Mouse (Mus musculus) spleen, postnatal 4 days (tissue): Measurements from ENCODE around the gene Sik1.

Experiments
- DNase-seq, 2 experiments: peaks; one replicate each; pipeline ENCODE4 v3.0.0; 2022; ENCODE audit warnings: low spot score in 2 of 2

Sik1 gene

DNA sequence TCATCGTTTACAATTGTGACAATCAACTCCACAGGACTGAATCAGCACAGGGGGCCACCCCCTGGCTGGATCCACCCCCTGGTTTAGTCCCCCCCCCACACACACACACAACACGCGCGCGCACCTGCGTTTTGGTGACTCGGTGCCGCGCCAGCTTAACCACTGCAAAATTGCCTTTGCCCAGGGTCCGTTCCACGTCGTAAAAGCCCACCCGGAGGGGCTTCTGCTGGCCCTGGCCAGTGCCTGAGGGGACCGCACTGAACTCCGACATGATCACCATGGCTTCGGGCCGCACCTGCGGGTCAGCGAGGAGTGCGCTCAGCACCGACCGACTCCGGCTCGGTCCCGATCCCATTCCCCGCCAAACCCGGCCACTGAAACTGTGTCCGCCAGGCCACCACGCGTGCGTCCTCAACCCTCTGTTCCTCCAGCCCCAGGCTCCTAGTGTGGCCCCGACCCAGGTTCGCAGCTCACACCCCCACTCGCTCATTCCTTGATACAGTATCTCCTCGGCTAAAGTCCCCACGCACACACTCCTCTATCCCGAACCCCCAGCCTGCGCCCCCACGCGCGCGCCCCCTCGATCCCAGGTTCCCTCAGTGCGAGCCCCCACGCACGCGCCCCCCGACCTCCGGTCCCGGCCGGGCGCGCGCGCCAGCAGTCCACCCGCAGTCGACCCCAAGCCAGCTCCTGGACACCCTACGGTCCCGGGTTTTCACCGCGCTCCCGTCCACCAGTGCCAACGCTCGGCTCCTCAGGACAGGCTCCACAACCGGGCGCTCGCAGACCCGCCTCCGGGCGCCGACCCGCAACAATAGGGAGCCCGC lies 621 bp downstream of the Sik1 start:
- peak; percentile 50 to 81 for DNase-seq

GRCm38 (mm10) chr17:31853448-31854188 lies 2.0 kb downstream of the Sik1 start:
- DNase-seq: no peak

GRCm38 (mm10) chr17:31852782-31853447 lies 2.7 kb downstream of the Sik1 start:
- DNase-seq: no peak

DNA sequence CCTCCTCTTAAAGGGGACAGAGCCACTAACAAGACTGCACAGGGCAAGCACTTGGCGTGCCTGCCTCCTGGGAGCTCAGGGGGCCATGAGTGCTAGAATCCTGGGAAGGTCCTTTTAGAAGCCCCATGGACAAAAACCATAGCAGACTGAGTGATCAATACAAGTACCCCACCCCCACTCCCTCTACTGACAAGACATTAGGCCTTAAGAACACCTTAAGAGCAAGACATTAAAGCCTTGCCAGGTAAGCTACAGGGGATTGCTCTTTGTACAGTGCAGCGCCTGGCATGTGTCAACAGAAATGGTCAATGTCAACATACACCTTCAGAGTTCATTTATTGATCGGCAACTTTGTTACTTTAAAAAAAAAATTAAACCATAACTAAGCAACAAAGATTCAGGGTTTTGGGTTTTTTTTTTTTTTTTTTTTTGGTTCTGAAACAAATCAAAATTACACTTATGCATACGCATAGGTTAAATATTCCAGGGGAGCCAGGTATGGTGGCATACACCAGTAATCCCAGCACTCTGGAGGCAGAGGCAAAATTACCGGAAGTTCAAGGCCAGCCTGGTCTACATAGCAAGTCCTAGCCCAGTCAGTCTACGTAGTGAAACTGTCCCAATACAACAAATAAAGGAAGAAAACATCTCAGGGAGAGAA lies 3.7 kb downstream of the Sik1 start:
- DNase-seq: no peak

GRCm38 (mm10) chr17:31850457-31850980 lies 5.1 kb downstream of the Sik1 start:
- DNase-seq: no peak

- DNase-seq: peak; percentile 15 to 66
Measured at GRCm38 (mm10) chr17:31846970-31847369, 8.6 kb downstream of the Sik1 start.

DNA sequence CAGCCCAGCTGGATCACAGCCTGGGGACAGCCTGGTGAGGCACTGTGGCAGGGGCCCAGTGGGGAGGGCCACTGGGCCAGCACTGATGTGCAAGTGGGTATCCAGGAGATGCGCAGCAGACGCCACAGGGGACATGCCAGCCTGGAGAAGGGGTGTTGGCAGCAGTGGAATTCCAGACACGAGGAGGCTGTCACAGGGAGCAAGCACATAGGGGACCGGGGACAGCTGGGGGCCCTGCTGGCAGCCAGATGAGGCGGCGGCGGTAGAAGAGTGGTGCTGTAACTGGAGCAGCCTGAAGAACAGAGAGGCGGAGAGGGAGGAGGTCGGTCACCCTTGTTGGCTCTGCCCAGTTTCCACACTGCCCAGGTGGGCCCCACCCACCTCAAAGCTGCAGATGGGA lies 9.3 kb downstream of the Sik1 start:
- DNase-seq: peak in 1 of 2 experiments; percentile 13

DNA sequence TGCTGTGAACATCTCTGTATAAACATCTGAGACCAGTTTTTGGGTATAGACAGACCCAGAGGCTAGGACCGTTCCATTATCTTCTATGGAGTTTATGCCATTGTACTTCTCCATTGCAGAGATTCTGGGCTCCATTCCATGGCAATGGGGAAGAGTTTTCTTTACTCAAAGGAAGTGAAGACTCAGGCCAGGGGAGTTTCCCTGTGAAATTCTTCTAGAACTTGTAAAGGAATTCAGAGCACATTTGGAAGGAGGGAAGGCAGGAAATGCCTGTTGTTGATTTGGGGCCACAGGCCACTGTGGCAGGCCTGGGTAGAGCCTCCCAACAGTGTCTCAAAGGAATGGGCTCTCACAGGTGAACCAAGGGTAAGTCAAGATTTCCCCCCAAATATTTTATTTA lies 11.7 kb downstream of the Sik1 start:
- no peak for DNase-seq

DNA sequence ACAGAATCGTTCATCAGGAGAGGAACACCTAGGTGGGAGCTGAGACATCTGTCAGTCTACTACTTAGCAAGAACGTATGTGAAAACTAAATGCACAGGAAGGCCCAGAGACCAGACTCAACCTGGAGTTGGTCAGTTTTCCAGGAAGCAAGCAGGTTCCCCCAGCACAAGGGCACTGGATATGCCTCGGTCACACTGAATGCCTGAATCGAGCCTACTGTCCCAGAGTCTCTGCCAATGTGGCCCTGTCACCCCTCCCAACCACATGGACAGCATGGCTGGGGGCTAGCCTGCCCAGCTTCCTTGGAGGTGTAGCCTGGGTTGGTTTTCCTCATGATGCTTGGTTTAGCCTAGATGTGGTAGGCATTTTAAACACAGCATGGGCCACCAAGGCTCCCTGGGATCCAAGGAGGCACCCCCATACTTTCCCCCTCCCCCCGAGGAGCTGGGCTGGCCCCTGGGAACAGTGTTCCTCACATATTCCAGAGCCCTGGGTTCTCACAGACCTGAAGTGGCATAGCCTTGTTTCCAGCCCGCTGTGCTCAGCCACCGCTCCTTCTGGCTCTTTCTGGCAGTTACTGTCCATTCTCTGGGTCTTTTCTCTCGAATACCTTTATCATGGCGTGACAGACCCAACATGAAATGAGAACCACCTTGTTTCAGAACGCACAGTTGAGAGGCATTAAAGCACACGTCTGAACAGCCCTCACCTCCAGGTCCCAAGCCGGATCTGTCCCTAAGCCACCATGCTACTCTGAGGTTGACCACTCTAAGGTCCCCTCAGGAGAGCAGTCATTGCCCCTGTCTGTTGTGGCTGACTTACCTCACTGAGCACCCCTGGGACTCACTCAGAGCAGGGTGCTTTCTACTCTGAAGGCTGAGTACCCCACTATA lies 12.4 kb downstream of the Sik1 start:
- peak; percentile 12 to 64 for DNase-seq

- DNase-seq: peak in 1 of 2 experiments; percentile 18
Measured at GRCm38 (mm10) chr17:31841842-31842611, 13.6 kb downstream of the Sik1 start.

DNA sequence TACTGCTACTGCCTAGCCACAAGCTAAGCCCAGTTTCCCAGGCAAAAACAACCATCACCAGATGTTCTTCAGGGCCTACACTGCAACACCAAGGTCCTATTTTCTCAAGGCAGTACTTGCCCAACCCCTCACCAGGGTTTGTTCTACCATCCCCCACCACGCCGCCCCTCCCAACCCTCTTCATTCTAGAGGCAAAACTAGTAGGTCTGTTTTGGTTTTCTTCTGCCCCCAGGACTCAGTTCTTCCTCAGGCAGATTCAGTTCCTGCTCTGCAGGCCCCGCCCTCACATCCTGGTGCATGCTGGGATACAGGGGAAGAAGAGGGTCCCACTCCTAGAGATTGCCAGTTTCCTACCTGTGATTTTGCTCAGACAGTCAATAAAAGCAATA lies 14.2 kb downstream of the Sik1 start:
- DNase-seq: peak; percentile 71 to 82

- DNase-seq: peak in 1 of 2 experiments; percentile 22
Measured at GRCm38 (mm10) chr17:31840423-31841003, 15.1 kb downstream of the Sik1 start.

DNA sequence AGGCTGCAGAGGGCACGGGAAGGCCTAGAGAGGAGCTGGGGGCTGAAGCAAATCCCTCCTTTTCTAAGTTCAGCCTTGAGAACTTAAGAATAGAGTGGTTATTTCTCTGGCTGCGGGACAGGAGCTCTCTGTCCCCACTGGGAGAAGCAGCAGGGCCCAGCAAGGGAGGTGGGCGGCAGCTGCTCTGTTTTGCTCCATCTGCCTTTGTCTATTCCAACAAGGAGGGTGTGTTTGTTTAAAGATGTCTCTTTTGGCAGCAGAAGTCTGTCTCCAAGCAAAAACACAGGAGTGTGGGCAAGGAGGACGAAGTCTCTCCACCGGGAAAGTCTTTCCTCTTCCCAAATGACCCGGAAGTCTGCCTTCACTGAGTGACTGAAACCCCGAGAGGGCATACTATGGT lies 18.8 kb downstream of the Sik1 start:
- DNase-seq: no peak

DNA sequence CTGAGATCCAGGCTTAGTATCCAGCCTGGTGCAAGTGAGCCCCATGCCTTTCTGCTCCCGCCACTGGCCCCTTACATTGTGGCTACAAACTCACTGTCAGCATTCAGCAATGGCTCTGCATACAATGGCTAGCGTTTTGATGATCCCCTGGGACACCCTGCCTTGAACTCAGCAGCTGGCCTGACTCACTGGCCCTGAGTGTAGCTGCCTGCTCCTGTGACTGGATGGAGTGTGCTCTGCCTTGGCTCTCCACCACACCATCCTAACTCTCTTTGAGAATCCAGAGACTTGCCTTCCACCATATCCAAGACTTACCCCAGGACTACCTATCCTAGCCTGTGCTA lies 19.4 kb downstream of the Sik1 start:
- peak in 1 of 2 experiments; percentile 13 for DNase-seq

DNA sequence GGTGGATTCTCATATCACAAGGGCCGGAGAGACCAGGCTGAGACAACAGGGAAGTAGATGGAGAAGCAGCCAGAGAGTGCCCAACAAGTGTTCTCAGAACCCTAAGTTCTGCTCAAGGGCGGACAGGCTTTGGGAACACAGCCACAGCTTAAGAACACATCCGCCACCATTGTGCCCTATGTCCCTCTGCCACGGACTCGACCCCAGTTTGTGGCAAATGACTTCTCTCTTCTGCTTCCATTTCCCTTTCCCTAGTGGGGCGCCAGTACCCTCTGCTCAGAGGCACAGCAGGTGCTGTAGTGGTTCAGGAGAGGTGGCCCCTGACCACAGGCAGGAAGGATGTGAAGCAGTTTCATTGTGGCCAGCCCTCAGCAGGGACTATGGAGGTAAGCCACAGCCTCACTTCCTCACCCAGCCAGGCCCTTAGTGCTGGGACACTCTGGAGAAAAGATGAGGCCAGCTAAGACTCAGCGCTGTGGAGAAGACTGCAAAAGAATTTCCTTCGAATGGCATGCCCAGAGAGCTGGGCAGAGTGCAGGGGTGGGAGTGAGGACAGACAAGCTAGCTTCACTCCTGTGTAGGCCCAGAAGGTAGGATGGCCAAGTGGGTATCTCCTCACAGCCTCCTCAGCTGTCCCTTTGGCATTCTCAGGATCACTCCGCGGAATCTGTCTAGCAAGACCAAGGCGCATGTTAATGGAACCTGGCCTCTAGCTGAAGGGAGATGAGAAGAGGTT lies 19.9 kb downstream of the Sik1 start:
- peak; percentile 71 to 78 for DNase-seq

- DNase-seq: peak in 1 of 2 experiments; percentile 20
Measured at GRCm38 (mm10) chr17:31834320-31835065, 21.1 kb downstream of the Sik1 start.

- peak; percentile 56 to 79 for DNase-seq
Measured at GRCm38 (mm10) chr17:31833752-31834151, 21.9 kb downstream of the Sik1 start.

- no peak for DNase-seq
Measured at GRCm38 (mm10) chr17:31832577-31832964, 23.0 kb downstream of the Sik1 start.
